Mouse (Mus musculus) limb, embryonic 10.5 days (tissue): ENCODE measurements around the gene Mtus2. TPM values are rescaled to one million over a fixed set of nuclear protein-coding genes. Genes with fewer than 3 reads are reported as not detected.
A peak's percentile ranks its signal among the peaks of the same experiment; 100 is the strongest.

ENCODE experiments used
- DNase-seq: peaks from one replicate; pipeline ENCODE4 v3.0.0-alpha.2; 2017; ENCODE audit warnings: low spot score
- H3K27ac ChIP-seq: fragments of 300-500 bp; sonication (generic); 2 replicates; pipeline ENCODE4 v1.5.1; 2016; ENCODE audit warnings: mild to moderate bottlenecking
- H3K27me3 ChIP-seq: fragments of 300-500 bp; sonication (generic); 2 replicates; pipeline ENCODE4 v1.6.1; 2016; ENCODE audit warnings: low read depth, mild to moderate bottlenecking; ENCODE audit not compliant: poor library complexity, severe bottlenecking
- H3K36me3 ChIP-seq: fragments of 300-500 bp; sonication (generic); 2 replicates; pipeline ENCODE4 v1.6.1; 2016; ENCODE audit warnings: mild to moderate bottlenecking, moderate library complexity
- H3K4me1 ChIP-seq: fragments of 300-500 bp; sonication (generic); 2 replicates; pipeline ENCODE4 v1.6.1; 2016
- H3K4me3 ChIP-seq: fragments of 300-500 bp; sonication (generic); 2 replicates; pipeline ENCODE4 v1.5.1; 2016; ENCODE audit warnings: mild to moderate bottlenecking, moderate library complexity
- H3K9me3 ChIP-seq: fragments of 300-500 bp; sonication (generic); replicated peaks from 2 replicates; pipeline ENCODE4 v1.6.1; 2016; ENCODE audit warnings: mild to moderate bottlenecking
- WGBS: fragments of 180-500 bp; shearing (Covaris S2); methylation state at CpG from one replicate; pipeline ENCODE4 v1.1.7; 2016; 5-methylcytosine and 5-hydroxymethylcytosine counted together
- polyA plus RNA-seq: library from polyadenylated mRNA; unstranded; fragments of >200 nt; fragmentation: Nextera tagmentation; extraction: Ambion mirVana; gene quantifications from 2 replicates; pipeline ENCODE4 v1.2.1, GENCODE M21; 2016

Mtus2 gene
- polyA plus RNA-seq, 1 experiment from 2014 or later = 3.0 TPM

- H3K9me3 ChIP-seq = no peaks in the 10 kb centered on the region
- no peak overlapping the region for H3K4me3 ChIP-seq
- DNase-seq = peak; percentile 36
- no peaks in the 10 kb centered on the region for H3K27me3 ChIP-seq
- WGBS = 52% methylated on average over 15 of the region's 15 CpGs
- H3K27ac ChIP-seq = no peak overlapping the region
- no peaks in the 10 kb centered on the region for H3K36me3 ChIP-seq
- H3K4me1 ChIP-seq = peaks cover 8% of the 10 kb centered on the region
Measured at GRCm38 (mm10) chr5:148115207-148115817, 158.2 kb downstream of the Mtus2 start.

DNA sequence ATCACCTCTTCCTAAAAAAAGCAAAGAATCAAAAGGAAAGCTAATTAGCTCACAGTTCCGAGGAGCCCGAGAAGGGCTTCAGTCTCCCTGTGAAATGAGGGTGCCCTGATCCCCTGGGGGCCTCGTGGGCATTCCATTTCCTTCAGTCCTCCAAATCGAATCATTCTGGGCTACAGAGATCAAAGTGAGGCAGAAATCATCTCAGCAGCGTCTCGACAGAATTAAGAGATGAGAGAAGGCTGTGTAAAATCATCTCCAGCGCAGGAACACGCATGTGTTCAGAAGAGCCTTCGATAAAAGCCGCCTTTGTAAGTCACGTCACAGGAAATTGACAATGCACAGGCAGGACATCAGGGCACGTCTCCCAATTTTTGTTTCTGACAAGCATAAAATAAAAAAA lies 167.2 kb downstream of the Mtus2 start:
- Histone ChIP-seq H3K27me3 (no peaks in the 10 kb centered on the region), H3K4me3 (no peak overlapping the region), H3K27ac (no peak overlapping the region), H3K4me1 (no peaks in the 10 kb centered on the region), H3K9me3 (no peaks in the 10 kb centered on the region), H3K36me3 (no peaks in the 10 kb centered on the region)
- no peak for DNase-seq
- 78% methylated on average over 12 of the region's 12 CpGs for WGBS

- H3K4me3 ChIP-seq = no peak overlapping the region
- peaks cover 13% of the 10 kb centered on the region for H3K4me1 ChIP-seq
- no peak for DNase-seq
- no peaks in the 10 kb centered on the region for H3K9me3 ChIP-seq
- 66% methylated on average over 8 of the region's 8 CpGs for WGBS
- H3K27ac ChIP-seq = no peak overlapping the region
- H3K36me3 ChIP-seq = no peaks in the 10 kb centered on the region
- no peaks in the 10 kb centered on the region for H3K27me3 ChIP-seq
Measured at GRCm38 (mm10) chr5:148130691-148131457, 173.8 kb downstream of the Mtus2 start.

- H3K27ac ChIP-seq = no peak overlapping the region
- H3K9me3 ChIP-seq = no peaks in the 10 kb centered on the region
- DNase-seq = no peak
- no peaks in the 10 kb centered on the region for H3K36me3 ChIP-seq
- peaks cover 13% of the 10 kb centered on the region for H3K4me1 ChIP-seq
- WGBS = 73% methylated on average over 10 of the region's 10 CpGs
- H3K4me3 ChIP-seq = no peak overlapping the region
- no peaks in the 10 kb centered on the region for H3K27me3 ChIP-seq
Measured at GRCm38 (mm10) chr5:148131458-148132131, 174.5 kb downstream of the Mtus2 start.

DNA sequence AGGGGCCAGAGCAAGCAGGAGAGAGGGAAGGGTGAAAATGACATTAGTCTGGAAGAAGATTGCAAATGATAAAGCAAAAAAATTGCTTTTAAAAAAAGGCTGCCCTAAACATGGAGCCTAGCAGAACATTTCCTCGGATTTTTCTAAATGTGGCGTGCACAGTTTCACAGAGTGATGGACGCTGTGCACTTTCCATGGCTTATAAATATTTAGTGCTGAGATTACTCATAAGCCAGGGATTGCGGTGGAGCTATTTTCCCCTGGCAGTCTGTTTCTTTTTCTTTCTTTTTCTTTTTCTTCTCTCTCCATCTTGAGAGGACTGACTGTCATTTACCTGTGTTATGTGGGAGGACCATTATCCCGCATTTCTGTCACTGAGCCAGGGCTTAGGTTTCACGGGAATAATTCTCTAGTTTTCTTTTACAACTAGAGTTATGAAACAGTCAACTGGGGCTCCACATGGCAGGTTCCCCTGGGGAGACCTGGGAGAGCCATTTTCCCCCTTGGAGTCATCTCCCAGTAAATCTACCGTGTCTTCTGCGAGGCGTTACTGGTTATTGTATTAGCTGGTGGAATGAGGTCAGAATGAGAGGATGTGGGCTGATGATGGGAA lies 176.4 kb downstream of the Mtus2 start:
- Histone ChIP-seq H3K4me1 (peaks cover 13% of the 10 kb centered on the region), H3K27ac (no peak overlapping the region), H3K27me3 (no peaks in the 10 kb centered on the region), H3K36me3 (no peaks in the 10 kb centered on the region), H3K9me3 (no peaks in the 10 kb centered on the region), H3K4me3 (no peak overlapping the region)
- DNase-seq = no peak
- WGBS = 89% methylated on average over 9 of the region's 9 CpGs

- no peak overlapping the region for H3K27ac ChIP-seq
- no peaks in the 10 kb centered on the region for H3K9me3 ChIP-seq
- H3K36me3 ChIP-seq = no peaks in the 10 kb centered on the region
- H3K4me3 ChIP-seq = no peak overlapping the region
- no peak for DNase-seq
- H3K27me3 ChIP-seq = peaks cover 11% of the 10 kb centered on the region; the same call in 1 of the 2 replicates
- H3K4me1 ChIP-seq = no peaks in the 10 kb centered on the region
- 95% methylated on average over 3 of the region's 3 CpGs for WGBS
Measured at GRCm38 (mm10) chr5:148141662-148142061, 184.5 kb downstream of the Mtus2 start.

GRCm38 (mm10) chr5:148146200-148146823 lies 189.2 kb downstream of the Mtus2 start:
- Histone ChIP-seq H3K27ac (no peak overlapping the region), H3K9me3 (no peaks in the 10 kb centered on the region; the same call in 1 of the 2 replicates), H3K4me3 (no peak overlapping the region), H3K4me1 (no peaks in the 10 kb centered on the region), H3K36me3 (no peaks in the 10 kb centered on the region), H3K27me3 (peaks cover 24% of the 10 kb centered on the region)
- DNase-seq = no peak
- WGBS = 81% methylated on average over 12 of the region's 12 CpGs

DNA sequence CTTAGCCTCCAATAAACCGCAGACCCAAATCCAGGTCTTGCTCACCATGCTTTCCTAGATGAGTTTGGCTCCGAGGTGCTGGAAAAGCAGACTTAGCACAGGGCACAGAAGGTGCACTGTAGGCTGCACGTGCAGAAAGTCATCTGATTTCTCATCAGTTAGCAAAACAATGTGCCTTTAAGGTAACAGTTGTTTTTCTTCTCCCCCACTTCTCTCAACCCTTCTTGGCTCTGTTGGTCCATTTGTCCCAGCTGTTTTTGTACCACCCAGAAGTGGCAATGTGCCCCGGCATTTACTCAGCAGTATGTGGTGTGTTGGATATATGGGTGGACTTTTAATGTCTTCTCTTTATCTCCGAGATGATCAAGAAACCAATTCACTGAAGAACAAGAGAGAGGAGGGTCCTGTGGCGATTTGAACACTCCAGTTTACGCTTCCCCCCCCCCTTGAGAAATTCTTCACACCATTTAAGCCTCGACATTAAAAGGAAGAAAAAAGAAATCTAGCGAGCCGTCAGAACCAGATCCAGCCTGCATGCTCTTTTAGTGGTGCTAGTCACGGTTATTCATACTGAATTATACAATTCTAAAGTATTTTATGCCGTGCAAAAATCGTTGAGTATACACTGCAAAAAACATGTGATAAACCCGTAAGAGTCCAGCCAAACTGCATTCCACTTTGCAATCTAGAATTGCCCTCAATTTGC lies 194.9 kb downstream of the Mtus2 start:
- 74% methylated on average over 14 of the region's 14 CpGs for whole genome bisulfite sequencing
- DNase-seq = no peak
- H3K27ac ChIP-seq = no peak overlapping the region

DNA sequence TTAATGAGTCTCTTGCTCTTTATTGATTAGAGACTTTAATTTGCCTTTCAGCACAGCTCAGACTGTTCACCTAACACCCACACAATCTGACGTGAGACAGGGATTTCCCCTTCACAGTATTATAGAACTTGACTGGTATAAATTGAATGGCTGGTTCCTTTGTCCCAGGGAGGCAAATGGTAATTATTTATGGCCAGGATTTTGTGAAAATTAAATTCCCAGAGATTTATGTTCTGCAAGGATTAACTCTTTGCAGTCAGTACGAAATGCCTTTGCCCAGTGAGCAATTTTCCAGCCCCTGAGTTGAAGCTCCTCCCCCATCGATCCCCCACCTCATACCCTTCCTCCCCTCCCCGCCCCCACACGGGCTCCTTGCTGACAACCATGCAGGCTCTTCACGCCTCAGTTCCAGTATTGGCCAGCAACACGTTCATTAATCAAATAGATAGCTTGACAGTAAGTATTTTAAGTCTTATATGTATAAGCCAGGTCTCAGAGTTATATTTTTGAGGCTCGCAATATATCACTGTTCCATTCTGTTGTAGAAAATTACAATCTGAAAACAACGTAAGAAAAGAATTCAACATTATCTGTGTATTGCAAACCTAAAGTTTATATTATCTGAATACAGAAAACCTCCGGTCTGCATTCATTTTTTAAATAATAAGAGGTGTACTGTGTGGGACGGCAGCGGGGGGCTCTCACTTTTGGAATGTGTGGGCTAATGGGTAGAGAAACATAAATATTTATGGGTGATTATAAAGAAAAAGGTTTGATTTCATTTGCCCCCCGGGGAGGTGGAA lies 195.7 kb downstream of the Mtus2 start:
- WGBS = 68% methylated on average over 13 of the region's 13 CpGs
- Histone ChIP-seq H3K27ac (no peak overlapping the region), H3K9me3 (no peaks in the 10 kb centered on the region; the same call in 1 of the 2 replicates), H3K4me1 (peaks cover 9% of the 10 kb centered on the region), H3K36me3 (no peaks in the 10 kb centered on the region), H3K4me3 (no peak overlapping the region), H3K27me3 (peaks cover 45% of the 10 kb centered on the region)
- DNase-seq = peak; percentile 48

More for the DNA sequence above, 194.9 kb downstream of the Mtus2 start:
- Histone ChIP-seq H3K27me3 (peaks cover 37% of the 10 kb centered on the region), H3K4me3 (no peak overlapping the region), H3K36me3 (no peaks in the 10 kb centered on the region), H3K9me3 (no peaks in the 10 kb centered on the region; the same call in 1 of the 2 replicates), H3K4me1 (peaks cover 9% of the 10 kb centered on the region)

DNA sequence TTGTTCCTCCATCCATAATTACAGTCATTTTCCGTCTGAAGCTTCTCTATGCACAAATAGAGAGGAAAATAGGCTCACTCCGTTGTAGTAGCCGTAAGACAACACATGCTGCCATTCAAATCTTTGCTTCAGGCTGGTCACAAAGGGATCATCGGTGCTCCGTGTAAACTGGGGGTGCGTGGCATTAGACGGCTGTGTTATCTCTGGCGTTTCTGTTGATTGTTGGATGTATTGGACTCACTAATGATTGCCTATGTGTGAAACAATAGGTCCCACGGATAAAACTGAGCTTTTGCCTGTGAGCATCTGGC lies 196.2 kb downstream of the Mtus2 start:
- no peak overlapping the region for H3K4me3 ChIP-seq
- no peaks in the 10 kb centered on the region; the same call in 1 of the 2 replicates for H3K9me3 ChIP-seq
- no peak overlapping the region for H3K27ac ChIP-seq
- peaks cover 9% of the 10 kb centered on the region for H3K4me1 ChIP-seq
- DNase-seq = no peak
- 90% methylated on average over 9 of the region's 9 CpGs for WGBS
- peaks cover 49% of the 10 kb centered on the region for H3K27me3 ChIP-seq
- no peaks in the 10 kb centered on the region for H3K36me3 ChIP-seq

- peaks cover 62% of the 10 kb centered on the region for H3K27me3 ChIP-seq
- DNase-seq = no peak
- no peaks in the 10 kb centered on the region for H3K9me3 ChIP-seq
- no peak overlapping the region for H3K4me3 ChIP-seq
- H3K27ac ChIP-seq = no peak overlapping the region
- WGBS = 89% methylated on average over 3 of the region's 3 CpGs
- no peaks in the 10 kb centered on the region for H3K36me3 ChIP-seq
- peaks cover 15% of the 10 kb centered on the region for H3K4me1 ChIP-seq
Measured at GRCm38 (mm10) chr5:148154727-148155126, 197.6 kb downstream of the Mtus2 start.
